Mouse (Mus musculus) cortical plate, adult 2 months (tissue): ENCODE results near the gene Adarb1. TPM values are rescaled to one million over a fixed set of nuclear protein-coding genes. Genes with fewer than 3 reads are reported as not detected.

ENCODE experiments used
- H3K27ac ChIP-seq: fragments of 200-500 bp; 2 replicates; pipeline ENCODE4 v1.5.1; 2012; ENCODE audit warnings: low read length, control low read depth, inconsistent platforms; ENCODE audit not compliant: insufficient read depth
- H3K4me1 ChIP-seq: fragments of 200-500 bp; 2 replicates; pipeline ENCODE4 v1.6.1; 2011; ENCODE audit warnings: low read length; ENCODE audit not compliant: control insufficient read depth, insufficient read depth
- H3K4me3 ChIP-seq: fragments of 200-500 bp; 2 replicates; pipeline ENCODE4 v1.5.1; 2011; ENCODE audit warnings: mild to moderate bottlenecking, low read length, control low read depth; ENCODE audit not compliant: insufficient read depth
- CTCF ChIP-seq: fragments of 200-500 bp; IDR thresholded peaks from 2 replicates; pipeline ENCODE4 v1.5.1; 2011; ENCODE audit warnings: mild to moderate bottlenecking, control low read depth, low read length; ENCODE audit not compliant: insufficient read depth; ENCODE audit errors: extremely low read depth
- POLR2A ChIP-seq: fragments of 200-500 bp; IDR thresholded peaks from 2 replicates; pipeline ENCODE4 v1.6.1; 2011; ENCODE audit warnings: mild to moderate bottlenecking, low read length, control low read depth; ENCODE audit not compliant: insufficient read depth; ENCODE audit errors: extremely low read depth
- polyA plus RNA-seq: library from polyadenylated mRNA; depleted of rRNA; stranded (reverse); fragments of >200 nt; gene quantifications from 2 replicates; pipeline ENCODE4 v1.2.3, GENCODE M21; 2012

The Adarb1 gene
- polyA plus RNA-seq, 1 experiment: 105 TPM

GRCm38 (mm10) chr10:77396015-77396414 is 22.1 kb downstream of the Adarb1 start:
- Histone ChIP-seq H3K4me1 (no peaks in the 10 kb centered on the region), H3K27ac (no peak overlapping the region)
- TF ChIP-seq POLR2A (no peak), CTCF (no peak)

GRCm38 (mm10) chr10:77391072-77391471 is 27.0 kb downstream of the Adarb1 start:
- TF ChIP-seq POLR2A (no peak), CTCF (no peak)
- Histone ChIP-seq H3K4me3 (no peak overlapping the region), H3K27ac (no peak overlapping the region), H3K4me1 (peaks cover 1% of the 10 kb centered on the region)

More at GRCm38 (mm10) chr10:77396015-77396414, 22.1 kb downstream of the Adarb1 start:
- H3K4me3 ChIP-seq: no peak overlapping the region

GRCm38 (mm10) chr10:77387558-77387957 is 30.5 kb downstream of the Adarb1 start:
- H3K4me1 ChIP-seq: peaks cover 14% of the 10 kb centered on the region
- no peak for TF ChIP-seq POLR2A
- no peak for TF ChIP-seq CTCF
- H3K27ac ChIP-seq: no peak overlapping the region
- no peak overlapping the region for H3K4me3 ChIP-seq

- Histone ChIP-seq H3K4me3 (no peak overlapping the region), H3K27ac (no peak overlapping the region), H3K4me1 (peaks cover 14% of the 10 kb centered on the region)
- TF ChIP-seq CTCF (no peak), POLR2A (no peak)
These were observed 32.3 kb downstream of the Adarb1 start for GRCm38 (mm10) chr10:77385731-77386130.

GRCm38 (mm10) chr10:77383045-77383444 is 35.0 kb downstream of the Adarb1 start:
- Histone ChIP-seq H3K4me3 (no peak overlapping the region), H3K4me1 (peaks cover 14% of the 10 kb centered on the region), H3K27ac (no peak overlapping the region)
- TF ChIP-seq CTCF (no peak), POLR2A (no peak)

- Histone ChIP-seq H3K27ac (no peak overlapping the region), H3K4me1 (peaks cover 13% of the 10 kb centered on the region), H3K4me3 (no peak overlapping the region)
- TF ChIP-seq CTCF (no peak), POLR2A (no peak)
These were observed 36.9 kb downstream of the Adarb1 start for GRCm38 (mm10) chr10:77381191-77381590.

- no peak overlapping the region for H3K4me3 ChIP-seq
- H3K27ac ChIP-seq: no peak overlapping the region
- TF ChIP-seq CTCF (no peak), POLR2A (no peak)
- peaks cover 14% of the 10 kb centered on the region for H3K4me1 ChIP-seq
These were observed 37.4 kb downstream of the Adarb1 start for GRCm38 (mm10) chr10:77380716-77381115.

GRCm38 (mm10) chr10:77379199-77379598 is 38.9 kb downstream of the Adarb1 start:
- H3K4me3 ChIP-seq: no peak overlapping the region
- TF ChIP-seq CTCF (no peak), POLR2A (no peak)
- peaks cover 12% of the 10 kb centered on the region for H3K4me1 ChIP-seq
- H3K27ac ChIP-seq: no peak overlapping the region

- Histone ChIP-seq H3K4me3 (no peak overlapping the region), H3K4me1 (peaks cover 3% of the 10 kb centered on the region), H3K27ac (no peak overlapping the region)
- no peak for TF ChIP-seq POLR2A
- no peak for TF ChIP-seq CTCF
These were observed 42.0 kb downstream of the Adarb1 start for GRCm38 (mm10) chr10:77376056-77376455.

GRCm38 (mm10) chr10:77374948-77375347 is 43.1 kb downstream of the Adarb1 start:
- TF ChIP-seq POLR2A: no peak
- TF ChIP-seq CTCF: no peak
- no peak overlapping the region for H3K4me3 ChIP-seq
- H3K4me1 ChIP-seq: peaks cover 4% of the 10 kb centered on the region
- no peak overlapping the region for H3K27ac ChIP-seq
